Mouse (Mus musculus) c-Kit-positive CD71-positive TER-119-positive erythroid progenitor cells, embryonic 14.5 days (primary cell): Measurements from ENCODE around the gene Khdc1a.
"Not testable (repeated sequence)": the region's sequence is repeated elsewhere in the genome, so short reads cannot be mapped to it uniquely, and the experiment has no call there.

Experiments used
- DNase-seq: peaks from one replicate; pipeline ENCODE4 v3.0.0-alpha.2; 2013; ENCODE audit warnings: low spot score

The Khdc1a gene

DNA sequence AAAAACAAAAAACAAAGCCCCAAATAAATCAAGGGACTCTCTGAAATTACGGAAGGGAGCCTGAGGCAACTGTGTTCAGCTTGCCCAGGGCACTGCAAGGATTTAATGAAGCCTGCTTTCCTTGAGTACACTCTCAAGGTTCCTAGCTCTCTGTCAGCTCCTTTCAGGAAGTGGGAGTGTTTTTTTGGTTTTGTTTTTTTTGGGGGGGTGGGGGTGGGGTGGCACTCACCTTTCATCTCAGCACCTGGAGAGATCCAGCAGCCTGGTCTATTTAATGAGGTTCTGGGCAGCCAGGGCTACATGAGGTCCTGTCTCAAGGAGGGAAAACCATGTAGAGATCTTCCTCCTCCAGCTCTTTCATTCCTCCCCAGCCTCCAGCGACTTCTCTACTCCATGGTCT, at the start of gene Khdc1a:
Gene Khdc1a, plus strand, starts transcription at position 301 of the 400 bp plus-strand sequence.
- DNase-seq = no peak

DNA sequence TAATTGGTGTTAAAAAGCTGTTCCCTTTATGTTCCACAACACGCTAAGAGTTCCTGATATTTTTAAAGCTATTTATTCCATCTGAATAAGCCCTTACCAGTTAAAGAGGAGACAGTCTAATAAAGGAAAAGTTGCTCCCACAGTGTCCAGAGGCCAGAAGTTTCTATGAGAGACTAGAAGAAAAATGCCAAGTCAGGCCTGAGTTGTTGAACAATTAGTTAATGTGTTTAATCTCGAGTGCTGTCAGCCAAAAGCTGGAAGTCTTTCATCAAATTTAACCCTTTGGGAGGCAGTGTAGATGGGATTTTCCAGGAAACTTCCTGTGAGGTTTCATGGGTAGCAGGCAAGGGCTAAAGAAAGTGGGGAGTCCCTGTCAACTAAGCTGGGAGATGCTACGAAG, 49.6 kb upstream of the Khdc1a start:
- DNase-seq = no peak

DNA sequence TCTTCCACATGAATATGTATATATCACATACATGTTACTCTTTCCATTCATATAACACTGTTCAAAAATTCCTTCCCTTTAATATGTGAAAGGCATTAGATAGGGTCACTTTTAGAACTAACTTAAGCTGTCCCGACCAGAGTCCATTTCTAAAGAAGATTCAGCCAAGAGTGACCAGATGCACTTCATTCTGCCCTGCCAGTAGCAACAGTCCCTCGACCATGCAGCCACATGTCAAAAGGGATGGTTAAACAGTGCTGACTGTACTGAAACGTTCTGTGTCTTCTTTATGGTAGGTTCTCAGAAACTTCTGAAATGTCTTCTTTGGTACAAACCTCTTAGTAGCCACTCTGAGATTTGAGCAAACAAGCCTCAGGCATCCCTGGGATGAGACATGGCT, 47.8 kb upstream of the Khdc1a start:
- DNase-seq = no peak

DNA sequence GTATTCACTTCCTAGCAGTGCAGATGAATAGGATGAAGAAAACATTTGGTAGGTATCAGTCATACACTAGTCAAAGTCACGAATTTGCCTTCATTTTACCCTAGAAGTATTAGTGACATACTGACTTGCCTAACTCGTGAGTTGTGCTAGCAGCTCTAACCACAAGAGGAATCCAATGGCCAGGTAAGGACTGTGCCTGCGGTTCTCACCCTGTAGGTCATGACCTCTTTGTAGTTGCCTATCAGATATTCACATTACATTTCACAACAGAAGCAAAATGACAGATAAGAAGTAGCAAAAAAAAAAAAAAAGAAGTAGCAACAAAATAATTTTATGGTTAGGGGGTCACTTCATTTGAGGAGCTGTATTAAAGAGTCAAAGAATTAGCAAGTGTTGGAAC, 45.3 kb upstream of the Khdc1a start:
- DNase-seq = no peak

DNA sequence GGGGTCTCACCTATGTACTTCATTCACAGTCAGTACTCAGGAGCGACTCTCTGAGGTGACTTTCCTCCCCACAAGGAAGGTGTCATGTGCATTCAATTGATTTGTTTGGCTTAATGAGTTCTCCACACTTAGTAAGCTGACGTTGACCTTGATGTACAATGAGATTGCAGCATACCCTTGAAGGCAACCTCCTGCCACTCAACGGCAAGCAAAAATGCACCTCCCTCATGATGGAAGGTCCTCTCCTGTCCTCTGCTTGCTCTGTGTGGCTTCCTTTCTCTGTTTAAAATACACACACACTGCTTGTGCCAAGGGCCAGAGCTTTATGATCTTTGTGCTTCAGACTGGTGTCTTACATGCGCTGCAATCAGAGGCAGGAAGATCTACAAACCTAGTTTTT, 44.8 kb upstream of the Khdc1a start:
- no peak for DNase-seq

DNA sequence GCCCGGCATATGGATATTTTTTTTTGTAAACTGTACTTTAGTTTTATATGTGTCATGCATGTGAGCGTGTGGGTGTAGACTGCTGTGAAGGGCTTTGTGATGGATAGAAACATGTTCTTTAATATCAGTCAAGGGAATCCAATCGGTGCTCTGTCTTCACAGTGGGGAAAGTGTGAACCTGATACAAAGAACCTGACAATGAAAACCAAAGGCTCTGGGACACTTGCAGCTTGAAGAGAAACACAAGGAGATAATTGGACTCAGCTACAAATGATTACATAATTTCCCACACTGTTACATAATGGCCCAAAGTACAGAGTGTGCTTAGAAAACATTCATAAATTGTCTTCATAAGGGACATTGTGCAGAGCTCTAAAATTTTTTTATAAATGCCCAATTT, 44.0 kb upstream of the Khdc1a start:
- no peak for DNase-seq

DNA sequence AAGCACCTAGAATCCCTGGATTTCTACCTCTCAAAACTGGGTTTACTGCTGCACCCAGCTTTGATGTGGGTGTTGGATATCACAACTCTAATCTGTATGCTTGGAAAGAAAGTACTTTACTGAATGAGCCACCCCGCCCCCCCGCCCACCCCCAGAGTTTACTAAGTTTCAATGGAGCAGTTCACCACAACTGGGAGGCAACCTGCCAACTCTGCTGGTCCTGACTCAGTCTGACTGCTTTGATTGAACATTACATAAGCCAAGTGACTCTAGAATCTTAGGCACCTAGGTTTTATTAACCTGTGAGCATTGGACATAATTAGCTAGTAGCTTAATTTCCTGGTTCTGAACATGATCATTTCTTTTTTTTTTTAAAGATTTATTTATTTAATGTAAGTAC, 35.1 kb upstream of the Khdc1a start:
- DNase-seq = no peak

DNA sequence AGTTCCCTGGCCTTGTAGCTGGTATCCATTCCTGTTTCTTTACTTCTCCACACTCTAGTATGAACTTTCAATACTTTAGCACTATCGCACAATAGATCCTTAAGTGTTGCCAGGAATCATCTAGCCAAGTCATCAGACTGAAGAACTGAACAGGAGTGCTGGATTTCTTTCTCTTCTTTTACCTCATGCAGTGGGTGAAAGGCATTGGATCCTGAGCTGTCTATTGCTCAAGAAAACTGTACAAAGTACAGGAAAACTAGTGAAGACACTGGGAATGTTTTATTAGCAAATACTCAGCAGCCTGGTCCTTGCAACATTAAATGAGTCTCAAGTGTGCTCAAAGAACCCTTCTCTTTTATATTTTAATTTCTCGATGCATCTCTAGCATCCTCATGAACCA, 33.7 kb upstream of the Khdc1a start:
- no peak for DNase-seq

DNA sequence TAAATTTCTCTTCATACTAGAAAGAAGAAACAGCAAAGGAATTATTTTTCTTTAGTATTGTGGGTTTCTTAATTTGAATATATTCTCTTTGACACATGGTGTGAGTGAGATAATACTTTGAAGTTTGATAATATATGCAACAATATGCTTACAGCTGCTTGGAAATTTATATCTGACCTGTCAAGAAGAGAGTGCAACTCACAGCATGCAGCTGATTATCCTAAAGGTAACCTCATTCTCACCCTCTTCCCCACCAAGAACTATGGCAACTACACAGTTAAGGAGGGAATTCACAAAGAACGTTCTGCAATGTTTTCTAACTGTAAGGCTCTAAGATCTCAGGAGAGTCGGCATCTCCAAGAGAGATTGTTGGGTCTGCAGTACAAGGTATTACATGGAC, 33.1 kb upstream of the Khdc1a start:
- no peak for DNase-seq

DNA sequence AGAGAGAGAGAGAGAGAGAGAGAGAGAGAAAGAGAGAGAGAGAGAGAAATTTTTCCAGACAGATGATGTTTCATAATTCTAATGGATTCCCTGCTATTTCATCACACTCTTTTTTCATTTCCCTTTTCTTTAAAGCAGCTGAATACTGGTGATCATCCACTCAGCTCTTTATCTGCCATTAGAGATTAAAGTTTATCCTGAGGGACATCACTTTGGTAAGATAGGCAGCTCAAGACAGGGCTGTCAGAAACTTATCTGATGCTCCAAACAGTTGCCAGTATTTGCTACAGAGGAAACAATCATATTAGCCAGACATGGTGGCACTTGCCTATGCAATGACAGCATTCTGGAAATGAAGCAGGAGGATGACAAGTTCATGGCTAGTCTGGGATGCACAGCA, 31.2 kb upstream of the Khdc1a start:
- DNase-seq = no peak

DNA sequence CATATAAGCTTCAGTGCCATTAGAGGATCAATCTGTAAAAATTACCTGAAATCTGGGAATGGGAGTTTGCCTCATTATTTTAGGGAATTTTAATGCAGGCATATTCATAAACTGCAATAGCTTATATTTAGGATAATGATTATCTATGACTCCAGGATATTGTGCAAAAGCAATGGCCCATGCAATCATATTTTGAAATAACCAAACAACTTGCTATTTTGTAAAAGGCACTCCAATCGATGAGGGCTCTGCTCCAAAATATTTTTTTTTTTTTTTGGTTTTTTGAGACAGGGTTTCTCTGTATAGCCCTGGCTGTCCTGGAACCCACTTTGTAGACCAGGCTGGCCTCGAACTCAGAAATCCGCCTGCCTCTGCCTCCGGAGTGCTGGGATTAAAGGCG, 29.2 kb upstream of the Khdc1a start:
- not testable (repeated sequence) for DNase-seq

DNA sequence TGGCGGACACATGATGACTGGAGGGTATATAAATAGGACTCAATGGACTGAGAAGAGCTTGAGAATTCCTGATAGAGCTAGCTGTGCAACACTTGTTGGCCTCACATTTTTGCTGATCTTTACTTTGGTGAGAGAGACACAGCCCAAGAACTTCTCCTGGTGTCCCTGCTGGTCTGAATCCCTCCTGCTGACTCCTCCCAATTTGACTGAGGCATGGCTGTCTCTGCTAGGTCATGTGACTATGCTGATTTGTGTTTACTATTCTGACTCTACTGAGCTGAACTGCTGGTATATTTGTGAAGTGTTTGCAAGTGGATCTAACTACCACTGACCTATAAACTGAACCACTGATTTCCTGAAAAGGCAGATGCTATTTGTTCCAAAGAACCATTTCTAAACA, 27.8 kb upstream of the Khdc1a start:
- DNase-seq = no peak

DNA sequence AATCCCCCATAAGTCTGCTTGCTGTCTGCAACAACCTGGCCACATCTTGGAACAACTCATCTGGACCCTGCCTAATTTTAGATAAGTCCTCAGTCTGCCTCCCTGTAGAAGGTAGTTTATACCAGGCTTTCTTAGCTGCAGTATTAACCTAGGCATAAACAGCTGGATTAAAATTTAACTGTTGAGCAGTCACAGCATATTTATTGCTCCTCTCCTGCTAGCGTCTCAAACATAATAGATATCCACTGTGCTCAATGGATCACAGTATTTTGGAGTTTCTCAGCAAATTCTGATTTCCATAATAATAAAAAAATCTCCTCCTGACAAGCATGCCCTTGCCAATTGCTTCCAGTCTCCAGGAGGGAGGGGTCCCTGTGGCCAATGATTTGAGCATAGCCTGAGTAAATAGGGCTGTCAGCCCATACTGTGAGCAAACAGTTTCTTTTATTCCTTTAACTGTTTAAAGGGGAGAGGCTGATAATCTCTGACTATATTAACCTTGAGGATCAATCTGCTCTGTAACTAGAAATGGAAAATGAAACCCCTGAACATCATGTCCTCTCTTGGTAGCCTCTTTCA, 25.4 kb upstream of the Khdc1a start:
- DNase-seq = no peak

DNA sequence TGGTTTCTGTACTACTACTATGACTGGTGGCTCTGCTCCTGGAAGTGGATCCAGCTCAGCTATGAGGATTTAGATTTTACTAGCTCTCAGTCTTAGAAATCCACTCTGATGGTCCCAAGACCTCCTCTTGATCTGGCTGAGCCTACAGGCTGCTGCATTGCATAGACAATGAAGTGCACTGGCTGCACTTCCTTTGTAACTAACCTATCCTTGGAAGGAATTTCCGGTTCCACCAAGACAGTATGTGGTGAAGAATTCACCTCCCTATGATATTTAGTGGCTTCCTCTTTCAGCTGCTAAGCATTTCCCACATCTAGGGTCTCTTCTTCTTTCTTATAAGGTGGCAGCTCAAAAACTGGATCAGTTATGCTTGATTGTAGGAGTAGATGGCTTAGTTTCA, 24.8 kb upstream of the Khdc1a start:
- DNase-seq = no peak

DNA sequence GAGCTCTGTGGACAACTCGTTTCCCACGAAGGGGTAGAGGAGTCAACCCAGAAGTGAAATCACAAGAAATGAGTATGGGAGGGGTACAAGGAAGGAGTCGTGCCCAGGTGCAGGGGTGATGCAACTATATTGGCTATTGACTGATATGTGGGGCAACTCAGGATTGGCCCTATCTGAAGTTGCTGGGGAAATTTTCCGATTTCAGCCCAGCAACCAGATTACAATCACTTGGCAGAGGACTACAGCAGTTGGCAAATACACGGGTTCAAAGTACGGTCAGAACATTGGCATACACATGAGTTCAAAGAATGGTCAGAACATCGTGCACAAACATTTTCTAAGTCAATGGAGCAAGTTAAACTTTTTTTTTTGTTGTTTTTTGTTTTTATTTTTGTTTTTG, 22.7 kb upstream of the Khdc1a start:
- no peak for DNase-seq

DNA sequence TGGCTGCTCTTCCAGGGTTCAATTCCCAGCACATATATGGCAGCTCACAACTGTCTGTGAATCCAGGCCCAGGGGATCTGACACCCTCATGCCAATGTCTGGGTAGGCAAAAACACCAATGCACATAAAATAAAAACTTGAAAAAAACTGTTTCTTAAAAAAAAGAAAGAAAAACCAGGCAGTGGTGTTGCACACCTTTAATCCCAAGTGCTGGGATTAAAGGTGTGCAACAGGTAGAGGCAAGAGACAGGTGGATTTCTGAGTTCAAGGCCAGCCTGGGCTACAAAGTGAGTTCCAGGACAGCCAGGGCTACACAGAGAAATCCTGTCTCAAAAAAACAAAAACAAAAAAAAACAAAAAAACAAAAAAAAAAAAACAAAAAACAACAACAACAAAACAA, 18.3 kb upstream of the Khdc1a start:
- not testable (repeated sequence) for DNase-seq

DNA sequence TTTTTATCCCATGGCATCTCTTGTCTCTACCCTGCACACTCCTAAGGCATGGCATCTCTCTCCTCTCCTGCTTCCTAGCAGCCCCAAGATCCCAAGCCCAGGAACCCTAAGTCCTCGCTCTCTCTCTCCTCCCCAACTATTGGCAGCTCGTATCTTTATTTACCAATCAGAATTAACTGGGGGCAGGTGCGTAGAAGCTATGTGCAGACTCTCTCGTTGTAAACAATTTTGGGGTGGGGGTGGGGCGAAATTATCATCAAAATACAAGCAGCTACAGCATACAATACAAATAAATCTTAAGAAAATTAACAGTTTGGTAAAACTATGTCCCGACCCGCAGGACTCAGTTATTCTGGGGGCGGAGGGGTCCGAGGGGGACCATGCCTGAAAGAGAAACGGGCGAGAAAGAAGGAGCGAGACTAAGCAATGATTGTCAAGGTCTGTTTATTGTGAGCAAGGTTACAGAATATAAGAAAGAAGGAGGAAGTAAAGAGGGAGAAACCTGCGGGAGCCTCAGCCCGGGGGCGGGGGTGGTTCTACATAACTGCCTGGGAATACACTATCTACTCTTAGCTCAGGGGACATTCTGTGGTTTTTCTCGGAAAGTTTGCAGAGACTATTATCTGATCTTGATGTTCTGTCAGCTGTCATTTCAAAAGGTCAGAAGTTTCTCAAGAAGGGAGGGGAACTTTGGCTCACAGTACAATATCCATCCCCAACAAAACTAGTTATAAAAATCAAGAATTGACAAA, 16.0 kb upstream of the Khdc1a start:
- DNase-seq = peak; percentile 54

DNA sequence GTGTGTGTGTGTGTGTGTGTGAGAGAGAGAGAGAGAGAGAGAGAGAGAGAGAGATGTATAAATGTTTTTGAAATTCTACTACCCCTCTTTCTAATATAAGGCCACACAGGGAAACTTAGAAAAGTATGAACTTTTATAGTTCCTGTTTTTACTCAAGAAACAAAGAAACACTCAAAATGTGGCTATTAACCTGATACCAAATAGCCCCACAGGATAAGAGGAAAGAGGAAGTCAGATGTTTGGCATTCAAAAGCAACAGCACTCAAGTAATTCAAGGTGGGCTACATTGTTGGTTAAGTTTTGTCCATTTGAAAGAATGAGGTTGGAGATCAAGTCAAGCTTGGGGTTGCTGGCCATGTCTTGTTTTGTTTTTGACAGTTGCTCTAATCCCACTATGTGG, 13.6 kb upstream of the Khdc1a start:
- DNase-seq = no peak

DNA sequence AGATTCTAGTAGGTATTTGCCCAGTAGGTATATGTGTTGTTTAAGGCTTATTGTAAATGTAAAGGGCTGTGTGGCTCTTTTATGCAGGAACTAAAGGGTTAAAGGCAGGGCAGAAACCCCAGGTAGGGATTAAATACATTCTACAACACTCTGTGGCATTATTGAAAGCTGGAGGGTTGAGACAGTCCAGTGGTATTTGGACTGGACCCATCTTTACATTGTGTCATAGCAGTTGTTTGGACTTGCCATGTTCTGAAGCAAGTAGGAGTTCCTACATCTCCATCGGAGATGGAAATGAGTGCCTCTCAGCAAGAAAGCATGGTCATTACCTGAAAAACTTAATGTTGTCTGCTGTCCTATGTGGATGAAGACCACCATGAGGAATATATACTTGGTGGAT, 8.7 kb upstream of the Khdc1a start:
- no peak for DNase-seq

DNA sequence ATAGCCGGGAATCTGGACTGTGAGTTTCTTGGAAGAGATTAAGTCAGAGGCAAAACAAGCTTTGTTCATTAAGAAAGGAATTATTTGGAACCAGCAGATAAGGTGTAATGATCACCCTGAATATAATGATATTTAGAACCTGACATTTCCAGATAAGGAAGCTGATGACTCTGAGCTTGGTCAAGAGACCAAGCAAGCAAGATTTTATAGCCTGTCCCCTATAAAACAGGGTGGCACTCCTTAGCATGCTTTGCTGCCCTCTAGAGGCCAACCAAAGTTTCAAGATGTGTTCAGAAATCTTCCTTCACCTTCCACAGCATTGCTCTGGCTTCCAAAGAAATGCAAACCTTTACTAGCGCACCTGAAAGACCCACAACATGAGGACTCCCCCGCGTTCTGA, 5.2 kb upstream of the Khdc1a start:
- peak; percentile 22 for DNase-seq

DNA sequence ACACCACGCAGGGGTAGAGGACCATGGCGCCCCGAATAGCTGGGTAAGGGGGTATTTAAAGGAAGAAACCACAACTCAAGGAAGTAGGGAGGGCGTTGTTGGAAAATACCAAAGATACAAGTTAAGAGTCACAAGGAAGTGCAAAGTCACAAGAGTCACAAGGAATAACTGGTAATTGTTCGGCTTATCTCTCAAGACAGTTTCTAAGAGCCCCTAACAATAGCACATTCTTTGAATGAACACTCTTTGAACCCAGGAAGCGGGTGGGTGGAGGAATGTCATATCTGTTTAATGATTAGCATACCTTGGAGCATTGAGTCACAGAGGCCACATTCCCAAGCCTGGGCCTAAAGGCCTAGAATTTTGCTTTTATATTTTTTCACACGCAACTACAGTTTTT, 4.7 kb upstream of the Khdc1a start:
- not testable (repeated sequence) for DNase-seq

DNA sequence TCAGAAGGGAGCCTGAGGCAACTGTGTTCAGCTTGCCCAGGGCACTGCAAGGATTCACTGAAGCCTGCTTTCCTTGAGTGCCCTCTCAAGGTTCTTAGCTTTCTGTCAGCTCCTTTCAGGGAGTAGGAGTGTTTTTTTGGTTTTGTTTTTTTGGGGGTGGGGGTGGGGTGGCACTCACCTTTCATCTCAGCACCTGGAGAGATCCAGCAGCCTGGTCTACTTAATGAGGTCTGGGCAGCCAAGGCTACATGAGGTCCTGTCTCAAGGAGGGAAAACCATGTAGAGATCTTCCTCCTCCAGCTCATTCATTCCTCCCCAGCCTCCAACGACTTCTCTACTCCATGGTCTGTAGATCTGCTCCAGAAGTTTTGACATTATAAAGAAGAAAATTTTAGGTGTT, 18.6 kb downstream of the Khdc1a start, which contains the start of gene Khdc1c:
Gene Khdc1c, plus strand, starts transcription at position 301 of the 400 bp plus-strand sequence.
- DNase-seq = not testable (repeated sequence)

DNA sequence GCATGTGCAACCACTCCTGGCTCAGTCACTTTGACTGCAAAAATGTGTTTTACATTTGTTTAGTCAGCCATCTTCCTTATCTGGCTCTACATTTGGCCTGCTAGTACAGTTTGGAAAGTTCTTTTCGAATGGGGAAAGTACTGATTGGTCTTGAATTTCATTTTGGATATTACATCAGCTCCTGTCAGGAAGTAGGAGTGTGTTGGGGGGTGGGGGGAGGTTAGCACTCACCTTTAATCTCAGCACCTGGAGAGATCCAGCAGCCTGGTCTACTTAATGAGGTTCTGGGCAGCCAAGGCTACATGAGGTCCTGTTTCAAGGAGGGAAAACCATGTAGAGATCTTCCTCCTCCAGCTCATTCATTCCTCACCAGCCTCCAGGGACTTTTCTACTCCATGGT, 33.8 kb downstream of the Khdc1a start, which contains the start of gene Khdc1b:
Gene Khdc1b, plus strand, starts transcription at position 301 of the 400 bp plus-strand sequence.
- DNase-seq = no peak

DNA sequence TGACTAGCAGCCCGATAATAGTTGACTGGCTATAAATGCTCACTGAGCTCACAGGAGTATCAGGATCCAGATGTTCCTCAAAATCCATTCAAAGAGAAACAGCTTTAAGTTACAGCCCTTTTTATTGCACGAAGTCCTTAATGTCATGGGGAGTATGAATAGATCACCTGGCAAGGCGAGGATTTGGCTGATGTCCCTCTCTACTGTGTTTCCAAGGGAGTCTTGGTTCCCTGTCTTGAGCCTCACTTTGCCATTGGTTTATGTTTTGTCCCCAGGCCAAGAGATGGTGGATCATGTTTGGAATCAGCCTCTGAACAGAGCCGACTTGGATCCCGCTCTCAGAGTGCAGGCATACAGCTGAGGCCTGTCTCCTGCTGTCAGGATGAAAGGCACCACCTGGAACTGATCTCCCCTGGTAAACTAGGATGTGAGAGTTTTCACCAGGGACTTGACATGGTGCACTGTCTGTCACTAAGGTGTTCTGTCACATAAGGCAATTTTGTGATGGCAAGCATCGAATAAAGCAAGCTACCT, 41.8 kb downstream of the Khdc1a start:
- DNase-seq = no peak
